Mouse (Mus musculus): ENCODE measurements at regions not wholly inside any gene's neighbourhood (a gene's known extent, or its start where the extent isn't known, plus 50 kb on each side); places are given as distances from the start of the nearest gene placed in this dataset.

- no peak for DNase-seq (ENCODE audit: low spot score)
These were observed 58.6 kb downstream of the Kcnrg start for GRCm38 (mm10) chr14:61665815-61666214.

DNA sequence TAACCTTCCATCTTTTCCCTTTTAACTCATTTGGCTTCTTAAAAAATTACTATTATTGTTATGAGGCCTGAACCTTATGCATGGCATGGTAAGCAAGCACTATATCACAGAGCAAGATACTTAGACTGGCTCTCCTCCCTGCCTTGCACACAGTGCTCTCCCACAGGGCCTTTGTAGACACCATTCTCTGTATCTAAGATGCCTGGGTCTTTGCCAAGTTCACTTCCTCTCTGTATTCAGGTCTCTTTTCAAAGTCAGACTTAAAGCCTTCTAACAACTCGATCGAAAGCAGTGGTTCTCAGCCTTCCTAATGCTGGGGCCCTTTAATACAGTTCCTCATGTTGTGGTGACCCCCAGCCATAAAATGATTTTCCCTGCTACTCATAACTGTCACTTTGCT lies 65.9 kb downstream of the Kcnrg start:
- no peak for DNase-seq (ENCODE audit: low spot score)

DNA sequence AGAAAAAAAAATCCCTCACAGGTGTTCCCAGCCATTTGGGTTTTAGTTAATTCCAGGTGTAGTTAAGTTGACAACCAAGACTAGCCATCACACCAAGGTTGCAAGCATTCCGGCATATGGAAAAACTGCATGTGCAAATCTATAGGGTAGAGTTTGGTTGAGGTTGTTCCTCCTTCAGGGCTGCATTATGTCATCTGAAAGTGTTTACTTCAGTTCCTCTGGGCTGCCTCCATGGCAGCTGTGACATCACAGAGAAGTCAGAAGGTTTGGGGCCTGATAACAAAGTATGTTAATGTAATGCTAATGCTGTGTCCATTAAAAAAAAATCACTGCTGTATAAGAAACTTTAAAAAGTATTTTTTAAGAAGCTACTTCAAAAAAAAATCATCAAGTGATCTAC lies 70.8 kb downstream of the Kcnrg start:
- DNase-seq (ENCODE audit: low spot score): no peak

- DNase-seq (ENCODE audit: low spot score): peak; percentile 90
These were observed 73.8 kb downstream of the Kcnrg start for GRCm38 (mm10) chr14:61680818-61681707.

GRCm38 (mm10) chr14:61681708-61682701 lies 74.7 kb downstream of the Kcnrg start:
- peak; percentile 90 for DNase-seq (ENCODE audit: low spot score)

DNA sequence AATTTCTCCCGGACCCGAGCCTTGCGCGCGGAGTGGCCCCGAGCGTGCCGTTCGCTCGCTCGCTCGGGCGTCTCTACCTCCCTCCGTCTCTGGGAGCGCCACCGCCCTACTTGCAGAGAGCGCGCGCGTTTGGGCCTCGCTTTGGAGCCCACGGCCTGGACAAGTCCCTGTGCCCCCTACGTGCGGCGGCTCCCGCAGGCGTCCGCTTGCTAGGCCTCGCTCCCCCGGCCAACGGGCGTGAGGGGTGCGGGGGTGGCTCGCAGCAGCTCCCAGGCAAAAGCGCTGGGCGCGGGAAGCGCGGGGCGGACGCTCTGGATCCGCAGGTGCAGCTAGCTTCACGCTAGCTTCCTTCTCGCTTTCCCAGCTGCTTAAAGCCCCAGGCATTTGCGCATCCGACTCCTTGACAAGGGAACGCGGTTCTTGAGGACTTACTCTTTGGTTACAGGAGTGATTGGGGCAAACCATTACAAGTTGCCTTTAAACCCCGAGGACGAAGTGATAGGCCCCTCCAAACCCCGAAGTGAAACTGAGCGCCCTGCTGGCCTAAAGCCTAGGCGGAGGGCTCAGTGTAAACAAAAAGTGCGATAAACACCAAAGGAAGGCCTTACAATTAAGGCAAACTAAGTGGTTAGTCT lies 75.6 kb downstream of the Kcnrg start:
- DNase-seq (ENCODE audit: low spot score): peak; percentile 62

- no peak for DNase-seq (ENCODE audit: low spot score)
These were observed 76.1 kb downstream of the Kcnrg start for GRCm38 (mm10) chr14:61683356-61683740.

- DNase-seq (ENCODE audit: low spot score): no peak
These were observed 76.6 kb downstream of the Kcnrg start for GRCm38 (mm10) chr14:61683791-61684411.

DNA sequence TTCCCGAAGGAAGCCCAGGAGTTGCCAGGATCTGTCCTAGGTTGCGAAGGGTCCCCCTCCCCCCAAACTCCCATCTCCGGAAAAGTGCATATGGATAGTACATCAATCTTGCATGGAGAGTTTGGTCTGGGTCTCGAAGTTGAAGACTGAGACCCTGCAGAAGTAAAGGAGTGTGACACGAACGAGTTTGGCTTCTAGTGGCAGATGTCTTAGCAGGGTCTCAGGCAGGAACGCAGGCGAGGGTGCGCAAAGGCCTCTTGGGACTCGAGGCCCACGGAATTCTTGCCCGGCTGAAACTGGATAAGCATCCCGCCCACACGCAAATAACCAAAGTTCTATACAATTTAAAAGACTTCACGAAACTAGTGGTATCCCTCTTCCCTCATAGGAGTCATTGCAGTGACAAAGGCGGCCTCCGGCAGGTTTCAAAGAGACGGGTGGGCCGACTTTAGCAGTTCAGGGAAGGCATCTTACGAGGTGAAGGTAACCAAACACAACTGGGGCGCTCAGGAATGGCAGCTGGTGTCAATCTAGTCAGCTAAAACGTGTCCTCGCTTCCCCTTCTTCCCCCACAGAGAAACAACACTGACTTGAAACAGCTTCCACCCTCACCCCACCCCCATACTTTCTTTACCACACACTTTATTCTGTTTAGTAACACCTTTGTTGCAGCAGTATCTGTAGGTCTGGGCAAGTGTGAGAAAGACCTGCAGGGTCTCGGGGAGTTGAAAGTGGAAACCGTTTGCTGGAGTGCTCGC lies 77.4 kb downstream of the Kcnrg start:
- no peak for DNase-seq (ENCODE audit: low spot score)

DNA sequence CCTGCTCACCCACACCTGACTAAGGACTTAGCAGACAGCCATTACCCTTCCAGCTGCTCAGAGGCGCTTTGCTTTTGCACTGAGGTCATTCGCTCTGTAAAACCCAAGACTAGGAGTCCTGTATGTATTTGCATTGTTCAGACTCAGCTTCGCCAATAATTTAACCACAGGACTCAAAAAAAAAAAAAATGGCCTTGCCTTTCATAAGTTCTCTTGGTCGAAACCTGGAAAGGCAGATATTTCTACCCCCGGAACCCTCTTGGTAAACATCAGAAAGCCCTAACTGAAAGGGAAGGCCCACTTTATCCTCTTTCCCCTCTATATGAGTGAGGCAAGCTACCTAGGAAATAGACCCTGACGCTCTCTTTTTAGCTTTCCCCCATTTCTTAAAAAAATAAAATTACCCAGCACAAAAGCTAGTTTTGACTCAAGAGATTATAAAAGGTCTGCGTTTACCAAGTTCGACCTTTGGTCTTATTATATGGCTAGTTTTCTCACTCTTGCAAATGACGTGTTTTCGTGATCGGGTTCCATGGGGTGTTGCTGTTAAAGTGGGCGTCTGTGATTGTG lies 78.1 kb downstream of the Kcnrg start:
- no peak for DNase-seq (ENCODE audit: low spot score)

DNA sequence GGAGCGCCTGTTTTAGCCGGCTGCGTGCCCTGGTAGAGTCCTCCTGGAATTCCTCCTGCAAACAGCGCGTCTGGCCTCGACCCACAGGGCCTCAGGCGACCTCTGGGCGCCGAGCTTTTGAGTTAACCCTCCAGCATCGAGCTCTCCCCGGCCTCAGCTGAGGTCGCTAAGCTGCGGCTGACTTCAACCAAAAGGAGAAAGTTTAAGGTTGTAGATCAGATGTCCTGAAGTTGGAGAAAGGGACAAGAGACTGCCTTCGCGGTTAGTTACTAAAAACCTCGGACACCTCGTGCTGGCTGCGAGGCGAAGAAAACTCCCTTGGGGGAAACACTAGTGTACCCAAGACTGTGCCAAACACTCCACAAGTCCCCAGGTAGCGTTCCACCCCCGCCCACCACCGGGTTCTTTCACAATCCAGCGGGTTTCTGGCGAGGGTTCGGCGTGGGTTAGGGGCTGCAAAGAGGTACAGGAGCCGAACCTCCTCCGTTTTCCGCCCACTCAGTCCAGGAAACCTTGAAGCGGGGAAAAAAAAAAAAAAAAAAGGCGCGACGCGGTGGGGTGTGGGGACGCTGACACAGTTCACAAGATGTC lies 78.9 kb downstream of the Kcnrg start:
- DNase-seq (ENCODE audit: low spot score): no peak

GRCm38 (mm10) chr14:61686821-61687341 lies 79.6 kb downstream of the Kcnrg start:
- DNase-seq (ENCODE audit: low spot score): peak; percentile 42

- no peak for DNase-seq (ENCODE audit: low spot score)
These were observed 80.2 kb downstream of the Kcnrg start for GRCm38 (mm10) chr14:61687346-61688012.

GRCm38 (mm10) chr14:61688013-61688520 lies 80.8 kb downstream of the Kcnrg start:
- no peak for DNase-seq (ENCODE audit: low spot score)

GRCm38 (mm10) chr14:61688666-61689065 lies 81.4 kb downstream of the Kcnrg start:
- no peak for DNase-seq (ENCODE audit: low spot score)

GRCm38 (mm10) chr14:61689281-61689680 lies 82.0 kb downstream of the Kcnrg start:
- DNase-seq (ENCODE audit: low spot score): no peak

DNA sequence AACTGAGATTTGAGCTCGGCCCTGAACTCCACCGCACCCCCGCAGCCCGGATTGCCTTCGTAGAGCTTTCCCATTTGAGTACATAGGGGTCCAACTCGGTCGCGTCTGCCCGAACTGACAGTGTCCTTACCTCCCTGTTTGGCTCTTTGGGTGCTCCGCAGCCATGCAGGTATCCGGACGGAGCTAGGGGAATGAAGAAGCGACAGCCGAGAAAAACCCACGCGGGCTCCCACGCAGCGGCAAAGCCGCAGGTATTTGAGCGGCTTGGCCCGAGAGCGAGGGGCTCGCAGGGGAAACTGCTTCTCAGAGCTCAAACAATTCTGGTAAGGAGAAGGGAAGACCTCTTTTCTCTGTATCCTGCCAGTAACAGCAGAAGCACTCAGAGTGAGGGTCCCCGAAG lies 82.5 kb downstream of the Kcnrg start:
- DNase-seq (ENCODE audit: low spot score): no peak

GRCm38 (mm10) chr14:61691785-61692372 lies 84.6 kb downstream of the Kcnrg start:
- DNase-seq (ENCODE audit: low spot score): no peak
